Mouse (Mus musculus): ENCODE measurements around the gene Hbb-bt. TPM values are rescaled to one million over a fixed set of nuclear protein-coding genes. Genes with fewer than 3 reads are reported as not detected.
"Not testable (repeated sequence)": the region's sequence is repeated elsewhere in the genome, so short reads cannot be mapped to it uniquely, and the experiment has no call there.

The Hbb-bt gene
- total RNA-seq, 2 experiments from 2014 or later = 29.5 to 36.6 TPM

DNA sequence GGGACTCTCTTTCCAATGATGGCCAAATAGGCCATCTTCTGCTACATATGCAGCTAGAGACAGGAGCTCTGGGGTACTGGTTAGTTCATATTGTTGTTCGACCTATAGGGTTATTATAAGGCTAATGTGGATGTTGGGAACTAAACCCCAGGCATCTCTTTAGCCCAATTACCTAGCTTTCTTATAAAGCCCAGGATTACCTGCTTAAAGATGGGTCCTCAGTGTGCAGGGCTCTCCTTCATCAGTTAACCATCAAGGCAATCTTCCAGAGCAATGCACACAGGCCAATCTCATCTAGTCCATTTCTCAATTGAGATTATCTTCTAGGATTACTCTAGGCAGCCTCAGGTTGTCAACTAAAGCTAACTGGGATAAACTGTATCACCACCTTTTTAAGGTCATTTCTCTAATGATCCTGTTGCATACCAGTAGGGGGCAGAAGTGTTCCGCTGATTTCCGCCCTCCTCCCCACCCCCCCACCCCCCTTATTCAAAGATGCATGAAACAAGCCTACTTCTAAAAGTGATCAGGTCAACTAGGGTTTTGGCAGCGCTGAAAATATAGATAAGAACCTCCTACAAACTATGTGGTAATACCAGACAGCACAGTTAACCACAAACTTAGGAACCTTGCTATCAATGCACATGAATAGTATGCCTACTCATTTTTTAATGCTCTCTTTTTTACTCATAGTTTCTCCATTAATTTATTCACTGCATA is 21.0 kb downstream of the Hbb-bt start:
- H3K4me3 ChIP-seq = no peak overlapping the region
- no peak for DNase-seq (ENCODE audit: extremely low spot score in 1 of 2, low spot score in 2 of 2)
- no peak; the same call in 1 of the 2 replicates for TF ChIP-seq CTCF (IDR thresholded peaks at IDR 0.05)
- no peak overlapping the region for H3K27ac ChIP-seq
- intact Hi-C loops (cut with DNase I) = no loop called here

DNA sequence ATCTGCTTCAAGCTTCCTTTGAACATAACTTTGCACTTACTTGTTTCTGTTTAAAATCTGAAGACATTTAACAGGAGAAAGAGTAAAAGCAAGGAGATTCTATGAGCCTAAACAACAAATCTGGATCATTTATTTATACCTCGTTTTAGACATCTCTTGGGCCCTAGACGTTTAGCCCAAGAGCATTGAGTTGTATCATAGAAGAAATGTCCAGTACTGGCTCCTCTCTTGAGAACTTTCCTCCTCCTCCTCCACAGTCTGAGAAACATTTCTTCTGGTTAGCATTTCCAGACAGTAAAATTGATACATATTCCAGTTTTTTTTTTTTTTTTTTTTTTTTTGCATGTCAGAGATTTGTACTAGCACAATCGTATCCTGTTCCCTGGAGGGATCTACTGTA is 22.1 kb downstream of the Hbb-bt start, which contains the start of gene Olfr67:
TSS of gene Olfr67 (minus strand) at position 101 of the 400 bp plus-strand sequence.
- no peak for TF ChIP-seq CTCF (IDR thresholded peaks at IDR 0.05)
- H3K27ac ChIP-seq = no peak within 1 kb of the TSS
- no peak within 1 kb of the TSS for H3K4me3 ChIP-seq
- DNase-seq (ENCODE audit: extremely low spot score in 1 of 2, low spot score in 2 of 2) = no peak
- intact Hi-C loops (cut with DNase I) = no loop called here

DNA sequence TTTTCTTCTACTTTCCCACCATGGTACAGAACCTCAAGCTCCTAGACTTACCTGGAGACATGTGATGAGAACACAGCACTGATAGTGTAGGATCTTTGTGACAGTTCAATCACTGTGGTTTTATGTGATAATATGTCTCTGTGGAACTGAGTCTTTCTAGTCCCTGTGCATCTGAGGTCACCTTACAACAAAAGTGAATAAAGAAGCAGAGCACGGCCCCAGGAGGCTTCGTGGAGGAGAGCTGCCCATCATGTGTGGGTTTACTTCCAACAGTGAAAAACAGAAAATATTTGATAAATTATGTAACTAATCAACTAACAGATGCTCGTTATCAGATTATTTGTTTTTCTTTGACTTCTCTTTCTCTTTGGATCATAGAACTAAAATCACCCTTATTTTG is 34.2 kb downstream of the Hbb-bt start, which contains the start of gene Olfr68:
TSS of gene Olfr68 (minus strand) at position 101 of the 400 bp plus-strand sequence.
- DNase-seq (ENCODE audit: extremely low spot score in 1 of 2, low spot score in 2 of 2) = no peak
- TF ChIP-seq CTCF (IDR thresholded peaks at IDR 0.05) = no peak
- intact Hi-C loops (cut with DNase I) = no loop called here
- Histone ChIP-seq H3K27ac (no peak within 1 kb of the TSS), H3K4me3 (no peak within 1 kb of the TSS)

DNA sequence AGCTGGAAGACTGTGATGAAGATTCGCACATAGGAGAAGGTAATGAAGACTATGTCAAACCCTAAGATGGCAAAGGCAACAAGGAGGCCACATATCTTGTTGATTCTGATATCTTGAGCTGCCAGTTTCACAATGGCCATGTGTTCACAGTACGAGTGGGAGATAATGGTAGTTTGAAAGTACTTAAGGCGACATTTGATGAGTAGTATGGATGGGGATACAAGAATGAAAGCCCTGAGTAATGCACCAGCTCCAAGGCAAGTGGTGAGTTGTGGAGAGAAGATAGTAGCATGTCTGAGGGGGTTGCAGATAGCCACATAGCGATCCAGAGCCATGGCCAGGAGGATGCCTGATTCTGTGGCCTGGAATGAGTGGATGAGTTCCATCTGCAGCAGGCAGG is 36.1 kb downstream of the Hbb-bt start:
- H3K4me3 ChIP-seq; H3K27ac ChIP-seq; intact Hi-C loops (cut with DNase I); DNase-seq (ENCODE audit: extremely low spot score in 1 of 2, low spot score in 2 of 2): not testable (repeated sequence)

DNA sequence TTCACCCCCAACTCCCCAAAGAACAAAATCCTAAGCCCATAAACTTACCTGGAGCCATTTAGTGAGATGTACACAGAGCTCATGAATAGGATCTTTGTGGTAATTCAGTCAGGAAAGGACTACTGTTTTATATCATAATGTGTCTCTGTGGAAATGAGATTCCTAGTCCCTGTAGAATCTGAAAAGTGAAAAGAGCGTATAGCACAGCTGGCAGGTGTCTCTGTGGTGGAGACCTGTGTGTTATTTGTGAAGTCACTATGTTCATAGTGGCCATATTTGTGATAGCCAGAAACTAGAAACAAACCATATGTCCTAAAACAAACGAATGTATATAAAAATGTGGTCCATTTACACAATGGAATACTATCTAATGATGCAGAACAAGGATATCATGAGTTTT is 42.3 kb downstream of the Hbb-bt start, which contains the start of gene Olfr69:
TSS of gene Olfr69 (minus strand) at position 101 of the 400 bp plus-strand sequence.
- H3K27ac ChIP-seq = no peak within 1 kb of the TSS
- no peak for DNase-seq (ENCODE audit: extremely low spot score in 1 of 2, low spot score in 2 of 2)
- intact Hi-C loops (cut with DNase I) = no loop called here
- no peak within 1 kb of the TSS for H3K4me3 ChIP-seq
- no peak for TF ChIP-seq CTCF (IDR thresholded peaks at IDR 0.05)

DNA sequence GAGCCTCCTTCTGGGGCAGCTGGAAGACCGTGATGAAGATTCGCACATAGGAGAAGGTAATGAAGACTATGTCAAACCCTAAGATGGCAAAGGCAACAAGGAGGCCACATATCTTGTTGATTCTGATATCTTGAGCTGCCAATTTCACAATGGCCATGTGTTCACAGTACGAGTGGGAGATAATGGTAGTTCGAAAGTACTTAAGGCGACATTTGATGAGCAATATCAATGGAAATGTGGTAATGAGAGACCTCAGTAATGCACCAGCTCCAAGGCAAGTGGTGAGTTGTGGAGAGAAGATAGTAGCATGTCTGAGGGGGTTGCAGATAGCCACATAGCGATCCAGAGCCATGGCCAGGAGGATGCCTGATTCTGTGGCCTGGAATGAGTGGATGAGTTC is 46.1 kb downstream of the Hbb-bt start:
- intact Hi-C loops (cut with DNase I); H3K27ac ChIP-seq; DNase-seq (ENCODE audit: extremely low spot score in 1 of 2, low spot score in 2 of 2); H3K4me3 ChIP-seq: not testable (repeated sequence)

Other genes with a start within 250 kb of the Hbb-bt start
- not detected for gene Olfr616, start 244.9 kb downstream of the Hbb-bt start, total RNA-seq (2021)
- not detected for gene Olfr617, start 240.9 kb downstream of the Hbb-bt start, total RNA-seq (2021)
- not detected for gene Olfr618, start 223.9 kb downstream of the Hbb-bt start, total RNA-seq (2021)
- gene Olfr619, start 213.4 kb downstream of the Hbb-bt start, total RNA-seq (2021) = not detected
- not detected for gene Olfr620, start 201.5 kb downstream of the Hbb-bt start, total RNA-seq (2021)
- gene Olfr622, start 171.3 kb downstream of the Hbb-bt start, total RNA-seq (2021) = not detected
- gene Olfr623, start 150.3 kb downstream of the Hbb-bt start, total RNA-seq (2021) = not detected
- under 1 TPM in 1 of 2 experiments, not detected in 1; 0.07 TPM for gene Olfr624, start 142.8 kb downstream of the Hbb-bt start, total RNA-seq (2021)
- gene Olfr625-ps1, start 131.3 kb downstream of the Hbb-bt start, total RNA-seq (2021) = not detected
- not detected for gene Olfr243, start 99.3 kb downstream of the Hbb-bt start, total RNA-seq (2021)
- gene Olfr628, start 83.6 kb downstream of the Hbb-bt start, total RNA-seq (2021) = not detected
- gene Olfr629, start 69.1 kb downstream of the Hbb-bt start, total RNA-seq (2021) = not detected
- not detected for gene Olfr630, start 56.7 kb downstream of the Hbb-bt start, total RNA-seq (2021)
- gene Olfr69, start 42.4 kb downstream of the Hbb-bt start, total RNA-seq (2021) = not detected
- not detected for gene Olfr68, start 34.3 kb downstream of the Hbb-bt start, total RNA-seq (2021)
- not detected for gene Olfr67, start 22.2 kb downstream of the Hbb-bt start, total RNA-seq (2021)
- gene Hbb-bs, start 14.1 kb upstream of the Hbb-bt start, total RNA-seq (2021) = 100 to 1,000 TPM; 305 to 339 TPM
- not detected for gene Hbb-bh2, start 26.5 kb upstream of the Hbb-bt start, total RNA-seq (2021)
- gene Hbb-bh1, start 29.2 kb upstream of the Hbb-bt start, total RNA-seq (2021) = not detected
- not detected for gene Hbb-y, start 39.2 kb upstream of the Hbb-bt start, total RNA-seq (2021)
- not detected for gene Olfr66, start 72.3 kb upstream of the Hbb-bt start, total RNA-seq (2021)
- not detected for gene Olfr64, start 80.5 kb upstream of the Hbb-bt start, total RNA-seq (2021)
- not detected for gene Olfr65, start 89.5 kb upstream of the Hbb-bt start, total RNA-seq (2021)
- gene Olfr631, start 114.8 kb upstream of the Hbb-bt start, total RNA-seq (2021) = not detected
- gene Olfr632, start 120.4 kb upstream of the Hbb-bt start, total RNA-seq (2021) = not detected
- gene Olfr633, start 130.4 kb upstream of the Hbb-bt start, total RNA-seq (2021) = not detected
- under 1 TPM; 0.05 to 0.09 TPM for gene Olfr635, start 157.2 kb upstream of the Hbb-bt start, total RNA-seq (2021)
- not detected for gene Olfr638, start 184.8 kb upstream of the Hbb-bt start, total RNA-seq (2021)
- gene Olfr639, start 203.3 kb upstream of the Hbb-bt start, total RNA-seq (2021) = under 1 TPM; 0.07 to 0.19 TPM
- gene Olfr640, start 211.6 kb upstream of the Hbb-bt start, total RNA-seq (2021) = not detected
- gene Olfr641, start 221.4 kb upstream of the Hbb-bt start, total RNA-seq (2021) = not detected
- not detected for gene Olfr642, start 238.7 kb upstream of the Hbb-bt start, total RNA-seq (2021)
- not detected for gene 4930516K23Rik, start 247.4 kb upstream of the Hbb-bt start, total RNA-seq (2021)